Mouse (Mus musculus): ENCODE measurements at regions not wholly inside any gene's neighbourhood (a gene's known extent, or its start where the extent isn't known, plus 50 kb on each side); places are given as distances from the start of the nearest gene placed in this dataset.

- Histone ChIP-seq H3K4me1 (ENCODE audit: insufficient read depth, low read depth, low read length) (no peaks in the 10 kb centered on the region), H3K4me3 (ENCODE audit: low read depth, low read length) (no peak overlapping the region), H3K27me3 (ENCODE audit: insufficient read depth, low read length) (no peaks in the 10 kb centered on the region), H3K9me3 (replicated peaks) (peaks cover 16% of the 10 kb centered on the region), H3K36me3 (replicated peaks) (no peaks in the 10 kb centered on the region)
- ATAC-seq (ENCODE audit: extremely low read depth, insufficient number of reproducible peaks, low FRiP score, poor library complexity, severe bottlenecking) = no peak
- no peak for DNase-seq (ENCODE audit: low spot score)
- TF ChIP-seq POLR2AphosphoS5 (IDR thresholded peaks at IDR 0.05; ENCODE audit: insufficient replicate concordance, low read depth, low read length) = no peak
- TF ChIP-seq TAL1 (conservative IDR thresholded peaks at IDR 0.05; ENCODE audit: low read depth, low read length) = no peak
- TF ChIP-seq GATA1 (IDR thresholded peaks at IDR 0.05; ENCODE audit: borderline replicate concordance, low read length) = no peak
- TF ChIP-seq CTCF (IDR thresholded peaks at IDR 0.05; ENCODE audit: low read depth, low read length) = no peak
- no peak for TF ChIP-seq GATA2 (IDR thresholded peaks at IDR 0.05; ENCODE audit: borderline replicate concordance, low read depth, low read length)
These were observed 133.0 kb downstream of the Bcas1 start for GRCm38 (mm10) chr2:170294657-170295056.

GRCm38 (mm10) chr2:170291841-170292655 lies 135.6 kb downstream of the Bcas1 start:
- H3K4me1 ChIP-seq (ENCODE audit: insufficient read depth, low read depth, low read length) = no peaks in the 10 kb centered on the region
- no peaks in the 10 kb centered on the region for H3K36me3 ChIP-seq (replicated peaks)
- TF ChIP-seq POLR2AphosphoS5 (IDR thresholded peaks at IDR 0.05; ENCODE audit: insufficient replicate concordance, low read depth, low read length) (no peak), GATA1 (IDR thresholded peaks at IDR 0.05; ENCODE audit: borderline replicate concordance, low read length) (no peak), GATA2 (IDR thresholded peaks at IDR 0.05; ENCODE audit: borderline replicate concordance, low read depth, low read length) (no peak), CTCF (IDR thresholded peaks at IDR 0.05; ENCODE audit: low read depth, low read length) (no peak)
- ATAC-seq (ENCODE audit: extremely low read depth, insufficient number of reproducible peaks, low FRiP score, poor library complexity, severe bottlenecking) (no peak), DNase-seq (ENCODE audit: low spot score) (no peak)
- peaks cover 10% of the 10 kb centered on the region for H3K9me3 ChIP-seq (replicated peaks)
- no peak overlapping the region for H3K4me3 ChIP-seq (ENCODE audit: low read depth, low read length)
- H3K27me3 ChIP-seq (ENCODE audit: insufficient read depth, low read length) = no peaks in the 10 kb centered on the region

GRCm38 (mm10) chr2:170289378-170289960 lies 138.2 kb downstream of the Bcas1 start:
- H3K27me3 ChIP-seq (ENCODE audit: insufficient read depth, low read length) = no peaks in the 10 kb centered on the region
- H3K4me3 ChIP-seq (ENCODE audit: low read depth, low read length) = no peak overlapping the region
- H3K9me3 ChIP-seq (replicated peaks) = peaks cover 6% of the 10 kb centered on the region
- DNase-seq (ENCODE audit: low spot score) (no peak), ATAC-seq (ENCODE audit: extremely low read depth, insufficient number of reproducible peaks, low FRiP score, poor library complexity, severe bottlenecking) (no peak)
- H3K36me3 ChIP-seq (replicated peaks) = no peaks in the 10 kb centered on the region
- TF ChIP-seq TAL1 (conservative IDR thresholded peaks at IDR 0.05; ENCODE audit: low read depth, low read length) = no peak
- no peak for TF ChIP-seq CTCF (IDR thresholded peaks at IDR 0.05; ENCODE audit: low read depth, low read length)
- TF ChIP-seq POLR2AphosphoS5 (IDR thresholded peaks at IDR 0.05; ENCODE audit: insufficient replicate concordance, low read depth, low read length) = no peak
- no peak for TF ChIP-seq GATA2 (IDR thresholded peaks at IDR 0.05; ENCODE audit: borderline replicate concordance, low read depth, low read length)
- no peak for TF ChIP-seq GATA1 (IDR thresholded peaks at IDR 0.05; ENCODE audit: borderline replicate concordance, low read length)
- no peaks in the 10 kb centered on the region for H3K4me1 ChIP-seq (ENCODE audit: insufficient read depth, low read depth, low read length)

- DNase-seq (ENCODE audit: low spot score) (no peak), ATAC-seq (ENCODE audit: extremely low read depth, insufficient number of reproducible peaks, low FRiP score, poor library complexity, severe bottlenecking) (no peak)
- no peaks in the 10 kb centered on the region for H3K36me3 ChIP-seq (replicated peaks)
- TF ChIP-seq POLR2AphosphoS5 (IDR thresholded peaks at IDR 0.05; ENCODE audit: insufficient replicate concordance, low read depth, low read length) (no peak), TAL1 (conservative IDR thresholded peaks at IDR 0.05; ENCODE audit: low read depth, low read length) (no peak), GATA1 (IDR thresholded peaks at IDR 0.05; ENCODE audit: borderline replicate concordance, low read length) (no peak), GATA2 (IDR thresholded peaks at IDR 0.05; ENCODE audit: borderline replicate concordance, low read depth, low read length) (no peak)
- H3K4me3 ChIP-seq (ENCODE audit: low read depth, low read length) = no peak overlapping the region
- H3K27me3 ChIP-seq (ENCODE audit: insufficient read depth, low read length) = no peaks in the 10 kb centered on the region
- peaks cover 2% of the 10 kb centered on the region for H3K9me3 ChIP-seq (replicated peaks)
- no peaks in the 10 kb centered on the region for H3K4me1 ChIP-seq (ENCODE audit: insufficient read depth, low read depth, low read length)
These were observed 138.9 kb downstream of the Bcas1 start for GRCm38 (mm10) chr2:170288787-170289186.

DNA sequence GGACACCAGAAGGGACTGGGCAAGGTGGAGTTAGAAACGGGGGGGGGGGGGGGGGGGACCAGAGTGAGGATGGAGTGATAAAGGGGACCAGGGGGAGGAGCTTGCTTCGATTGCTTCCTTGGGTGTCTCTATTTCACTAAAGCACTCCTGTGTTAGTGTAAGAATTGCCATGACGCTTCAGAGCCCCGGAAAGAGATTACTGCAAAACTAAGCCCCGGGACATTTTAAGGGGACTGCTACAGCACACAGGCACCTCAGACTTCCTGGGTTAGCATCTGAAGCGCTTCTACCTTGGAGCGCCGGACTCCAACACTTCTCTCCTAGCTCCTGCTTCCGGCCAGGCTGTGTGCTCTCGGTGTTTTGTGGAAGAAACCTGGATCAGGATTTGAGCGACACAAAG lies 139.4 kb downstream of the Bcas1 start:
- ATAC-seq (ENCODE audit: extremely low read depth, insufficient number of reproducible peaks, low FRiP score, poor library complexity, severe bottlenecking) (no peak), DNase-seq (ENCODE audit: low spot score) (no peak)
- Histone ChIP-seq H3K4me3 (ENCODE audit: low read depth, low read length) (no peak overlapping the region), H3K27me3 (ENCODE audit: insufficient read depth, low read length) (no peaks in the 10 kb centered on the region), H3K4me1 (ENCODE audit: insufficient read depth, low read depth, low read length) (no peaks in the 10 kb centered on the region), H3K9me3 (replicated peaks) (peaks cover 2% of the 10 kb centered on the region), H3K36me3 (replicated peaks) (no peaks in the 10 kb centered on the region)
- no peak for TF ChIP-seq POLR2AphosphoS5 (IDR thresholded peaks at IDR 0.05; ENCODE audit: insufficient replicate concordance, low read depth, low read length)
- no peak for TF ChIP-seq CTCF (IDR thresholded peaks at IDR 0.05; ENCODE audit: low read depth, low read length)
- no peak for TF ChIP-seq GATA2 (IDR thresholded peaks at IDR 0.05; ENCODE audit: borderline replicate concordance, low read depth, low read length)
- TF ChIP-seq TAL1 (conservative IDR thresholded peaks at IDR 0.05; ENCODE audit: low read depth, low read length) = no peak
- TF ChIP-seq GATA1 (IDR thresholded peaks at IDR 0.05; ENCODE audit: borderline replicate concordance, low read length) = no peak

DNA sequence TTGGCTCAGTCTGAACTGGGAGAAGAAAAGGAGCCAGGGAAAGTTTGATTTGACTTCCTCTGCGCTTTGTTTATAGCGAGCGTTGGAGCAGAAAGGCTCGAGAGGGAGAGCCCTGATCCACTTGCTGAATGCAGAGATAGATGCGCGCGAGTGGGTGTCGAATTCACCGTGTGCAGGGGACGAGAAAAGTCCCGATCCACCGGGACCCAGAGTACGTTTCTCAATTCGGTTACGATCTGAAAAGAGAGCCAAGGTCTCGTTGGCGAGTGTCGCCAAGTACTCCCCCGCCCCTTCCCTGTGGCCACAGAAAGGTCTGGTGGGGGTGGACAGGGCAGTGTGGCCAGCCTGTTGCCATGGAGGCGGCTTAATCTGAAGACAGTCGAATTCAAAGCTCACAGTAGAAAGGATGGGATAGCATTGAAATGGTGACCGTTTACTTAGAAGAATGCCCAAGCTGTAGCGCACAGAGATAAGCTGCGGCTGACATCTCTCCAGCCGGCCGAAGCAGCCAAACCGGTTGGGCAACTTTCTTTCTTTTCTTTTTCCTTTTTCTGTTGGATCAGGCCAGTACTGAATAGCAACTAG lies 139.5 kb upstream of the Zfp217 start:
- H3K36me3 ChIP-seq (replicated peaks) = no peaks in the 10 kb centered on the region
- no peak for ATAC-seq (ENCODE audit: extremely low read depth, insufficient number of reproducible peaks, low FRiP score, poor library complexity, severe bottlenecking)
- TF ChIP-seq CTCF (IDR thresholded peaks at IDR 0.05; ENCODE audit: low read depth, low read length) (no peak), GATA2 (IDR thresholded peaks at IDR 0.05; ENCODE audit: borderline replicate concordance, low read depth, low read length) (no peak), GATA1 (IDR thresholded peaks at IDR 0.05; ENCODE audit: borderline replicate concordance, low read length) (no peak), POLR2AphosphoS5 (IDR thresholded peaks at IDR 0.05; ENCODE audit: insufficient replicate concordance, low read depth, low read length) (no peak), TAL1 (conservative IDR thresholded peaks at IDR 0.05; ENCODE audit: low read depth, low read length) (no peak)
- no peak overlapping the region for H3K4me3 ChIP-seq (ENCODE audit: low read depth, low read length)
- H3K4me1 ChIP-seq (ENCODE audit: insufficient read depth, low read depth, low read length) = no peaks in the 10 kb centered on the region
- no peaks in the 10 kb centered on the region; the same call in 1 of the 2 replicates for H3K9me3 ChIP-seq (replicated peaks)
- DNase-seq (ENCODE audit: low spot score) = no peak
- H3K27me3 ChIP-seq (ENCODE audit: insufficient read depth, low read length) = no peaks in the 10 kb centered on the region
